Mouse (Mus musculus) cerebellum, adult 2 months (tissue): ENCODE results near the gene Ugt1a5. TPM values are rescaled to one million over a fixed set of nuclear protein-coding genes. Genes with fewer than 3 reads are reported as not detected.

Experiments used
- DNase-seq, 2 experiments: peaks; one replicate each; pipeline ENCODE4 v3.0.0; 2021
- H3K27ac ChIP-seq: fragments of 200-500 bp; 2 replicates; pipeline ENCODE4 v1.5.1; 2012; ENCODE audit warnings: low read length, control low read depth, inconsistent platforms; ENCODE audit not compliant: insufficient read depth
- H3K27me3 ChIP-seq: fragments of 200-500 bp; 2 replicates; pipeline ENCODE4 v1.6.1; 2012; ENCODE audit warnings: inconsistent platforms, mild to moderate bottlenecking, low read length, moderate library complexity; ENCODE audit not compliant: control insufficient read depth, insufficient read depth
- H3K4me1 ChIP-seq: fragments of 200-500 bp; 2 replicates; pipeline ENCODE4 v1.6.1; 2011; ENCODE audit warnings: low read length; ENCODE audit not compliant: control insufficient read depth, insufficient read depth
- H3K4me3 ChIP-seq: fragments of 200-500 bp; replicated peaks from 2 replicates; pipeline ENCODE3; 2011; ENCODE audit warnings: mild to moderate bottlenecking, low read depth, low read length, control low read depth; ENCODE audit not compliant: insufficient read depth
- CTCF ChIP-seq: fragments of 200-500 bp; IDR thresholded peaks from 2 replicates; pipeline ENCODE4 v1.5.1; 2011; ENCODE audit warnings: low read depth, mild to moderate bottlenecking, control low read depth, low read length, moderate library complexity, borderline replicate concordance; ENCODE audit not compliant: insufficient read depth
- POLR2A ChIP-seq: fragments of 200-500 bp; IDR thresholded peaks from 2 replicates; pipeline ENCODE4 v1.6.1; 2011; ENCODE audit warnings: low read length, control low read depth, borderline replicate concordance; ENCODE audit not compliant: insufficient read depth
- WGBS: fragments of 180-500 bp; shearing (Covaris S2); methylation state at CpG from one replicate; pipeline ENCODE4 v1.1.7; 2018; 5-methylcytosine and 5-hydroxymethylcytosine counted together
- polyA plus RNA-seq: library from polyadenylated mRNA; depleted of rRNA; stranded (reverse); fragments of >200 nt; gene quantifications from 2 replicates; pipeline ENCODE4 v1.2.3, GENCODE M21; 2012

Gene Ugt1a5
- polyA plus RNA-seq, 1 experiment = not detected

DNA sequence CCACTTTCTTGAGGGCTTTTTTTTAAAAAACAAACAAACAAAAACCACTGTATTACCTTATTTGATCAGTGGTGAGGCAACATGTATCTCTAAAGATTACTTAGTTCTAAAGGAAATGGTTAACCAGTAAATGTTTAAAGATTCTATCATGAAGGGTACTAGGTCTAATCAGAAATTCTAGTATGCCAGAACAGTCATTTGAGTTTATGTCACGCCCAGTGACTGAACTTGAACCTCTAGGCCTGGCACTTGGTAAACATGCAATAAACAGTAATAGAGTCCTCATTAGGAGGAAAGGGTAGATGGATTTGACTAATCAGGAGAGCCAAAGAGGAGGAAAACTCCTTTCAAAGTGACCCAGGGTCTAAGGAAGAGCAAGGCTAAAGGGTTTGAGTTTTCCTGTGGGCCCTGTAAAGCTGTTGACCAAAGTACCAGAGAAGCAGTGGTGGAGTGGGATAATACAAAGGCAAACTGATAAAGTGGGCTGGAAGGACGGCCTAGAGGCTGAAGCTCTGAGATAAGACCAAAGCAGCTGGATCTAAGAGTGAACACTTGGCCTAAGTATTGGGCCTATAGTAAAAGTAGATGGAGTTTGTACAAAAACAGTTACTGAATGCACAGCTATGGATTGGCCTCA is 41.1 kb downstream of the Ugt1a5 start:
- no peak overlapping the region for H3K27ac ChIP-seq
- 92% methylated on average over 2 of the region's 2 CpGs for WGBS
- H3K4me3 ChIP-seq = no peak overlapping the region
- no peak for TF ChIP-seq CTCF
- H3K27me3 ChIP-seq = no peaks in the 10 kb centered on the region
- DNase-seq = no peak
- H3K4me1 ChIP-seq = no peaks in the 10 kb centered on the region

DNA sequence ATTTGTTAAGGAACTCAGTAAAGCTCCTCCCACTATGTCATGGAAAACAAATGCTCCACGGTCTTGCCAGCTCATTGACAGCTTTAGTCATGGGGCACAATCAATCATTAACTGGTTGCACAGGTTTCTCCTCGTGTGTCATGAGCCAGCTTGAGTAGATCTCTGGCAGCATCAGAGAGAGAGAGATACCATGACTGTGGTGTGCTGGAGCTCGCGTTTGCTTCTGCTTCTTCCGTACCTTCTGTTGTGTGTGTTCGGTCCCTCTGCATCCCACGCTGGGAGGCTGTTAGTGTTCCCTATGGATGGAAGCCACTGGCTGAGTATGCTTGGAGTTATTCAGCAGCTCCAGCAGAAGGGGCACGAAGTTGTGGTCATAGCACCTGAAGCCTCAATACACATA is 46.0 kb downstream of the Ugt1a5 start, which contains the start of gene Ugt1a1:
Ugt1a1 (plus strand) TSS at position 148 of the 400 bp plus-strand sequence.
- DNase-seq = no peak

GRCm38 (mm10) chr1:88212341-88213045 is 46.7 kb downstream of the Ugt1a5 start:
- no peaks in the 10 kb centered on the region; the same call in 1 of the 2 replicates for H3K27me3 ChIP-seq
- H3K4me1 ChIP-seq = no peaks in the 10 kb centered on the region
- WGBS = 58% methylated on average over 8 of the region's 8 CpGs
- TF ChIP-seq POLR2A = no peak
- TF ChIP-seq CTCF = no peak
- no peak for DNase-seq
- no peak overlapping the region for H3K4me3 ChIP-seq
- H3K27ac ChIP-seq = no peak overlapping the region

More for the DNA sequence above, 46.0 kb downstream of the Ugt1a5 start, which contains the start of gene Ugt1a1:
- 66% methylated on average over 8 of the region's 8 CpGs for WGBS
- no peaks in the 10 kb centered on the region for H3K4me1 ChIP-seq
- no peak within 1 kb of the TSS for H3K4me3 ChIP-seq
- no peaks in the 10 kb centered on the region; the same call in 1 of the 2 replicates for H3K27me3 ChIP-seq
- H3K27ac ChIP-seq = no peak within 1 kb of the TSS
- TF ChIP-seq POLR2A (no peak), CTCF (no peak)

DNA sequence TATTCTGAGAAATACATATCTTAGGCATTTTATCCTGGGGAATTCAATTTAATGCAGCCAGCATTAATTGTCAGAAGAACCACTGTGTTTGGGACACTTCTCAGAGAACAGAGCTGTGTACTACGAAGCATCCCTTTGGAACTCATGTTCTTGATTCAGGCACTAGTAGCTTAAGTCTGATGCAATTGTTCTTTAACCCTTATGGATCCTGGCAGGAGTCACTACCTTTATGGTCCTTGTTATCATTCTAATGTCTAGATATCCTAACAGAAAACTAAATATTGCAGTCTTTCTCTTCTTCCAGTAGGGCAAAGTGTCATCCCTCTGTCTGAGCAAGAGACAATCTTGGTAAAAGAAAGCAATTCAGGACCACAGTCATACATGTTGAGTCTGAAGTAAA is 47.2 kb downstream of the Ugt1a5 start:
- Histone ChIP-seq H3K27ac (no peak overlapping the region), H3K4me3 (no peak overlapping the region), H3K4me1 (no peaks in the 10 kb centered on the region), H3K27me3 (no peaks in the 10 kb centered on the region; the same call in 1 of the 2 replicates)
- 73% methylated on average over 1 of the region's 1 CpGs for WGBS
- TF ChIP-seq POLR2A = no peak
- TF ChIP-seq CTCF = no peak
- no peak for DNase-seq

DNA sequence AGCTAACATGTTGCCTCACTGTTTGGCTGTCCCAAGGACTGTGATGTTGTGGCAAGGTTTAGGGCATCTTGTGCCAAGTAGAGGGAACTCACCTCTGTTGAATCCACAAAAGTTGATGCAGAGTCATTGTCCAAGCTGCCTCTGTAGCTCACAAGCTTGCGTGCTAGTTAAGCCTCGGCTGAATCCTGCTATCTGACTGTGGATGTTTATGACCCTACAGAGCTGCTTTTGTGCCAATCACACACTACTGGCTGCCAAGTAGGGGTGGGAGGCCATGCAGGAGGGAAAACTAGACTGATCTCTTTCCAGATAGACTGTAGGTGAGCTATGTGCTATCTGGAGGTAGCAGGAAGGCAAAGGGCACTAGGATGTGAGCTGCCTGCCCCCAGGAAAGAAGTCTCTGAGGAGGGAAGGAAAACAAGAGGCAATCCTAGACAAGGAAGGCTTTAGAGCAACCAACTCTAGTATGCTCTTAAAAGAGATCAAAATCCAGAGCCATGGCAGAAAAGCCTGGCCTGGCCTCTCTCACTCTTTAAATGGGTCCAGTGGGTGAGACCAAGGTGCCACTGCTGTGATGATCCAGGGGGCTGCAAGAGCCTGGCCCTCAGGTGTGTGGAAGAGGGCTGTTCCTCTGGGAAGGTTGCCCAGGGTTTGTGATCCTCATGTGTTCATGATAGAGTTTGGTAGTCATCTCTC is 48.1 kb downstream of the Ugt1a5 start:
- no peak overlapping the region for H3K27ac ChIP-seq
- no peaks in the 10 kb centered on the region; the same call in 1 of the 2 replicates for H3K27me3 ChIP-seq
- TF ChIP-seq CTCF (no peak; the same call in 1 of the 2 replicates), POLR2A (no peak)
- H3K4me1 ChIP-seq = no peaks in the 10 kb centered on the region
- WGBS = 65% methylated on average over 2 of the region's 2 CpGs
- no peak overlapping the region for H3K4me3 ChIP-seq
- no peak for DNase-seq

DNA sequence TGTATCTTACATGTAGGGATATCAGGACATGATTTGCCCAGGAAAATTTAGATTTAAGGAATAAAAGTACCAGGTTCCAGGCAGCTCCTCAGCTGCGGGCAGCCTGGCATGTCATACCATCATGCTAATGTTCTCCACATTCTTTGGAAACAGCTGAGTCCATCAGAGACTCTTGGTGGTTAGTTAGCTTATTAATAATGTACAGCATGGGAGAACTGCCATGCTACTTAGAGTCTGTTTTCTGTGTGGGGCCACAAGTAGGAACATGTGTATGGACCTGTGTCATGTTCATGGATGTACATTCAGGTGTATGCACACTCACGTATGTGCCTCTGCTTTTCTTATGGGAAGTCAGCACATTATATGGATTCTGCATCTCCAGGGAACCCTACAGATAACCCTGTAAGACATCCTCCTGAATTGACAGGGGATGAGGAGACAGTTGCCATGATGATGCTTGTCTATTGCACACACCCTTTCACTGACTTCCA is 48.7 kb downstream of the Ugt1a5 start:
- no peak overlapping the region for H3K27ac ChIP-seq
- 77% methylated on average over 2 of the region's 2 CpGs for WGBS
- DNase-seq = no peak
- H3K27me3 ChIP-seq = no peaks in the 10 kb centered on the region; the same call in 1 of the 2 replicates
- no peak overlapping the region for H3K4me3 ChIP-seq
- TF ChIP-seq CTCF (no peak), POLR2A (no peak)
- H3K4me1 ChIP-seq = no peaks in the 10 kb centered on the region

- TF ChIP-seq CTCF (no peak), POLR2A (no peak)
- Histone ChIP-seq H3K27me3 (no peaks in the 10 kb centered on the region; the same call in 1 of the 2 replicates), H3K27ac (no peak overlapping the region), H3K4me1 (no peaks in the 10 kb centered on the region), H3K4me3 (no peak overlapping the region)
- 68% methylated on average over 10 of the region's 10 CpGs for WGBS
- no peak for DNase-seq
Measured at GRCm38 (mm10) chr1:88215466-88216380, 49.9 kb downstream of the Ugt1a5 start.
